Mouse (Mus musculus) central nervous system, embryonic 14 days (tissue): ENCODE data around the gene Kdm4d. TPM values are rescaled to one million over a fixed set of nuclear protein-coding genes. Genes with fewer than 3 reads are reported as not detected.

Source experiments
- polyA plus RNA-seq: library from polyadenylated mRNA; depleted of rRNA; stranded (reverse); fragments of >200 nt; gene quantifications from 2 replicates; pipeline ENCODE4 v1.2.3, GENCODE M21; 2012; rRNA removed

The Kdm4d gene
- polyA plus RNA-seq: 0.27 and 0.31 TPM in 2 replicates

GRCm38 (mm10) chr9:14500023-14500915 is at the start of gene Kdm4d, which contains the start of gene Cwc15:
Gene Kdm4d (minus strand): TSS chr9:14500482.
Gene Cwc15 (plus strand): TSS chr9:14500617.

Other genes starting within 250 kb of the Kdm4d start
- 17.9 and 22.1 TPM in 2 replicates for gene Sesn3, start 225.4 kb downstream of the Kdm4d start, polyA plus RNA-seq
- gene Endod1, start 119.0 kb downstream of the Kdm4d start, polyA plus RNA-seq: 8.4 and 11.4 TPM in 2 replicates
- gene Cwc15, start 135 bp upstream of the Kdm4d start, polyA plus RNA-seq: 108 and 121 TPM in 2 replicates
- 20.0 and 25.2 TPM in 2 replicates for gene Amotl1, start 144.6 kb upstream of the Kdm4d start, polyA plus RNA-seq
- 0.26 and 0.28 TPM in 2 replicates for gene Piwil4, start 240.3 kb upstream of the Kdm4d start, polyA plus RNA-seq